Comparison of ENCODE assay signal across 15 mouse cellular contexts in the genomic region with DNA sequence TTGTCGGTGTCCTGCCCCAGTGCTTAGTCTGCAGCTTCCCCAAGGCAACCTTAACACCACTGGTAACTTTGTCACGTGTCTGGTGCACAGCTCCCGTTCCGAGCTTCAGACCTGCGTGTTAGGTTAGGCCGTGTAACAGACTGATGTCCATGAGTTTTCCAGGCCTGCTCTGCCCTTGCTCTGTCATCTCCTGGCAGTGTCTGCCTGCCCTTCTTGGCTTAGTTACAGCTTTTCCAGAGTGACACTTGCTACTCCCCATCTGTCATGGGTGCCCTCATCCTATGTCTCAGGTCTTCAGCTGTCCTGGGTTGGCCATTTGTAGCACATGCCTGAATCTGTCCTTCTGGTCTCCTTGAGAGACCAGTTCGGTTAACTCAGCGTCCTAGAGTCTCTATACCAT. TPM values are rescaled to one million over a fixed set of nuclear protein-coding genes. Genes with fewer than 3 reads are reported as not detected.
DNase-seq lines count a peak whose midpoint lies in the region; TF ChIP-seq lines count a peak whose summit lies in the region.
"Not testable (repeated sequence)": the region's sequence is repeated elsewhere in the genome, so short reads cannot be mapped to it uniquely, and the experiment has no call there.
"Had no signal": no experiment of that assay in that cellular context is flagged by ENCODE, and none has a peak within 500 bp of the region (broad histone marks: within the 10 kb centered on the region; RNA-seq: fewer than 3 reads in every experiment).

No protein-coding gene starts in this region.

- TF ChIP-seq CTCF in cerebellum, adult 2 months (IDR thresholded peaks at IDR 0.05; ENCODE audit: borderline replicate concordance, insufficient read depth, low read depth, low read length), result not testable (repeated sequence)

- H3K27ac ChIP-seq in cerebellum, adult 2 months (ENCODE audit: insufficient read depth, low read length), result not testable (repeated sequence)

- not testable (repeated sequence) for H3K27me3 ChIP-seq in cerebellum, adult 2 months (ENCODE audit: control insufficient read depth, insufficient read depth, low read length)

- not testable (repeated sequence) for H3K4me1 ChIP-seq in cerebellum, adult 2 months (ENCODE audit: control insufficient read depth, insufficient read depth, low read length)

- H3K4me3 ChIP-seq in cerebellum, adult 2 months (replicated peaks; ENCODE audit: insufficient read depth, low read depth, low read length), result not testable (repeated sequence)

- DNase-seq in adrenal gland, adult 2 months, result peak; percentile 77
- DNase-seq in adrenal gland, postnatal 36 days, result peak; percentile 48 to 59
- peak; percentile 47 to 72 for DNase-seq in cerebellum, adult 2 months
- peak; percentile 43 to 54 for DNase-seq in cerebellum, postnatal 14 days
- DNase-seq in gastrocnemius, adult 8-10 months (ENCODE audit: low spot score in 2 of 2), result peak; percentile 32 to 42
- DNase-seq in heart, adult 8-10 months (ENCODE audit: low spot score), result peak; percentile 33
- DNase-seq in kidney, adult 9 months, result peak; percentile 49
- DNase-seq in lung, postnatal 36 days, result peak; percentile 5

- 24% methylated on average over 7 of the region's 8 CpGs for WGBS in cerebellum, adult 2 months

- not testable (repeated sequence) for TF ChIP-seq POLR2A in cerebellum, adult 2 months (IDR thresholded peaks at IDR 0.05; ENCODE audit: borderline replicate concordance, insufficient read depth, low read length)

RNA-seq across cellular contexts. Expression of a gene that starts 2.1 kb away (rescaled TPM):
- 10 to 100 TPM; 16.6 to 21.4 TPM for total RNA-seq in adrenal gland, adult 2 months (2021)
- 0.42 and 0.43 TPM in 2 replicates for polyA plus RNA-seq in adrenal gland, adult 2 months (2012; rRNA removed)
- 10 to 100 TPM; 21.9 to 24.5 TPM for total RNA-seq in adrenal gland, postnatal 36 days (2021)
- 19.3 and 20.5 TPM in 2 replicates for polyA plus RNA-seq in cerebellum, adult 2 months (2012; rRNA removed)
- 10 to 100 TPM; 14.6 to 19.1 (median 15.8) TPM for total RNA-seq in gastrocnemius, adult 8-10 months (2022)
- 10 to 100 TPM; 16.3 to 20.0 (median 17.5) TPM for total RNA-seq in heart, adult 8-10 months (2022)

RNA-seq across cellular contexts. Expression of a gene that starts 19.5 kb away (rescaled TPM):
- 10 to 100 TPM; 29.2 to 62.6 TPM for total RNA-seq in adrenal gland, adult 2 months (2021)
- 54.9 and 82.3 TPM in 2 replicates for polyA plus RNA-seq in adrenal gland, adult 2 months (2012; rRNA removed)
- 10 to 100 TPM; 57.3 to 67.8 TPM for total RNA-seq in adrenal gland, postnatal 36 days (2021)
- 11.3 and 13.7 TPM in 2 replicates for polyA plus RNA-seq in cerebellum, adult 2 months (2012; rRNA removed)
- total RNA-seq in gastrocnemius, adult 8-10 months (2022), result 10 to 100 TPM; 15.2 to 21.7 (median 18.0) TPM
- 10 to 100 TPM; 18.4 to 22.5 (median 22.1) TPM for total RNA-seq in heart, adult 8-10 months (2022)

RNA-seq across cellular contexts. Expression of a gene that starts 19.8 kb away (rescaled TPM):
- total RNA-seq in adrenal gland, adult 2 months (2021), result not detected
- polyA plus RNA-seq in adrenal gland, adult 2 months (2012; rRNA removed), result 2.5 and 16.1 TPM in 2 replicates
- under 1 TPM in 1 of 2 experiments, not detected in 1; 0.30 TPM for total RNA-seq in adrenal gland, postnatal 36 days (2021)
- polyA plus RNA-seq in cerebellum, adult 2 months (2012; rRNA removed), result 0.89 and 1.7 TPM in 2 replicates
- total RNA-seq in gastrocnemius, adult 8-10 months (2022), result under 1 TPM in 2 of 4 experiments, not detected in 2; 0.15 to 0.54 TPM
- total RNA-seq in heart, adult 8-10 months (2022), result not detected
- total RNA-seq: gastrocnemius, postnatal 36 days; heart, postnatal 36 days had no signal
- polyA plus RNA-seq: embryonic facial prominence, embryonic 10.5 days; hindbrain, embryonic 12.5 days; liver, embryonic 13.5 days; macrophage; midbrain, embryonic 14.5 days had no signal

Comparison
In these comparisons a context has a peak if more than half of its experiments do, and no peak if none do; other contexts are left out.
1. DNase-seq: peak in every context shown above with its lines; median percentile 77 in adrenal gland, adult 2 months; 60 in cerebellum, adult 2 months; 54 in adrenal gland, postnatal 36 days; 49 in kidney, adult 9 months; 48 in cerebellum, postnatal 14 days; 37 in gastrocnemius, adult 8-10 months; 33 in heart, adult 8-10 months; 5 in lung, postnatal 36 days.